Mouse (Mus musculus) cerebral cortex, adult 2 months (tissue): Measurements from ENCODE around the gene Zfp58.

ENCODE experiments used
- WGBS: fragments of 180-500 bp; shearing (Covaris S2); methylation state at CpG from one replicate; pipeline ENCODE4 v1.1.7; 2018; 5-methylcytosine and 5-hydroxymethylcytosine counted together

Zfp58 gene

DNA sequence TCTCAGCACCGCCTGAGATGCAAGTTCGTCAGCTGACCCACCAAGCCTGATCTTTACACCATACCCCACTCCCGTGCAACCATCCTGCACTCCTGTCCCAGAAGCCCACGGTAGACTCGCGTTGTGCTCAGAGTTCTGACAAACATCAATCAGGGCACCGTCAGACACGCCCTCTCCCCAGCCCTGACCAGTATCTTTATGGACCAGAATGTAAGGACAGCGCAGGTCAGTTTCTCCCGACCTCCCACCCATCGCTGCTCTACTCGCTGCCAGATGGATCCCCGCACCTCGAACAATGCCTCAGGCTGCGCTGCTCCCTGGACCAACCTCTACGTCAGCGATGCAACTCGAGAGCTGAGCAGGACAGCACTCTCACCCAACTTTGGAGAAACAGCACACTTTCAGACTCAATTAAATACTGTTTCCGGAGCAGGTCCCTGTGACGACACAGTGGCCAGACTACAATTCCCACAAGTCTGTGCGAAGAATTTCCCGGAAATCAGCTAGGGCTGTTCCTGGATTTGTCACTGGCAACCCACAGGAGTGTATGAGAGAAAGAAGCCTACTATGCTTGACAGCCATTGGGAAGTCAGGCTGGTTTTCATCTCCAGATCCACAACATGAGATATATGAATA lies at the start of gene Zfp58:
TSS of gene Zfp58 (minus strand) at position 472 of the 636 bp plus-strand sequence.
- under 1% methylated on average over 22 of the region's 22 CpGs for WGBS

DNA sequence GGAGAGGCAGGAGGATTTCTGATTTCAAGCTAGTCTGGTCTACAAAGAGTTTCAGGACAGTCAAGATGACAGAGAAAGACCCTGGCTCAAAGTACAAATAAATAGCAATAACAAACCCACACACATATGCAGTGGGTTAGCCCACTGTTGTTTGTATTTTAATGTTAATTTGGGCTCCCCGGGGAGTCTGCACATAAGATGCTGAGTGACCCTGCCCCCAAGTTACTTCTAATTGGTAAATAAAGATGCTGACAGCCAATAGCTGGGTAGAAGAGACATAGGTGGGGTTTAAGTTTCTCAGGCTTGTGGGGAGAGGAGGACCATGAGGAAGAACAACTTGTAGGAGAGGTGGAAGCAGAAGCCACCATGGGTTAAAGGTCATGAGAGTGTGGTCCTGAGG lies 45.6 kb upstream of the Zfp58 start:
- 81% methylated on average over 1 of the region's 1 CpGs for WGBS

DNA sequence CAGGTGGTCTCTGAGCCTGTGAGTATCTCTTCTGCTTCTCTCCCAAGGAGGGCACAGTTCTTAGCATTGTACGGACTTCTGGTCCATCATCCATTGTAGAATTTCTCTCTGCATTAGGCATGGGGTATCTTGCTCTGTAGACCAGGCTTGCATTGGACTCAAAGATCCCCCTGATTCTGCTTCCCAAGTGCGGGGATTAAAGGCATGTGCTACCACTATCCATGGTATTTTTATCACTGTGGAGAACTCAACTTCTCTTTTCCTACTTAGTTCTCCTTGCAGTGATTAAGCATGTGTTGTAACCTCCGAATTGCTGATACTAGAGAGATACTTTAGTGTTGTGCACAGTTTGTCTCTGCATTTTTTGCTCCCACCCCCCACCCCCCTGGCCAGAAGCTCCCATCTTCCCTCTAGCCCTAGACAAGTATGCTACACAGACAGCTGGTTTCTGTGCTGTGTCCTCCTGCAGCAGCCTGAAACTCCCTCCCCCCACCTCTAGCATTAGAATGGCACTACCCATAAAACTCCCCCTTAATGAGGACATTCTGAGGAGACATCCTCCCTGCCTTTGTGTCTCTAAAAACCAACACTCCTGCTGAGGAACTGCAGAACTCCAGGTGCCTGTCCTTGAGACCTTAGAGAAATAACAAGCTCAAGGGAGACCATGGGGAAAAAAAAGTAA lies 26.8 kb upstream of the Zfp58 start:
- WGBS, result 77% methylated on average over 3 of the region's 3 CpGs

DNA sequence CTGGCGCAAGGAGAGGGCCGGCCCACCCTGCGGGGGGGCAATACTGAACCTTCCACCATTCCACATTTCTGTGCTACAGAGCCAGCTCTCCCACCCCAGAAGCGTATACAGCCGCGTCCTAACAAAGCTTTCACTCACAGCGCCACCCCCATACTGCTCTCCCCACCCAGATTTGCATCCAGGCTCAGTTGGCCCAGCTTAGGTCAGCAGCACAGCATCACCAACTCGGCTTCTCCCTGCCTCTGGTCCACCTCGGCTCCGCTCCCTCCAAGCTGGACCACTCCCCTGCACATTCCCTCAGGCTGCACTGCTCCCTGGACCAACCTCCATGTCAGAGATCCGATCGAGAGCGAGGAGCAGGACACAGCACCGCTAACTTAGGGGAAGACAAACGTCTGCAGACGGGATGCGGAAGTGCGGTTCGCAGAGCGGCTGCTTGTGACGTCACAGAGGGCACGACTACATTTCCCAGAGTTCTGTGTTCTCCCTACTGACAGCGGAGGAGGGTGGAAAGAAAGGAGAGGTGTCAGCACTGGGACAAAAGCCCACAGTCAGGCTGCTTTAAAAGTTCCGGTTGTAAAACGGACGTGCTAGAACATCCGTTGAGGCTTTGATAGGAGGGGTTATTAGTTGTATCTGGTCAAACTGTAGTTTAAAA lies 25.5 kb upstream of the Zfp58 start, which contains the start of the genes Gm26965 and Zfp87:
TSS of gene Gm26965 (minus strand) at position 399 of the 658 bp plus-strand sequence.
TSS of gene Zfp87 (minus strand) at position 425 of the 658 bp plus-strand sequence.
- WGBS, result under 1% methylated on average over 27 of the region's 27 CpGs

DNA sequence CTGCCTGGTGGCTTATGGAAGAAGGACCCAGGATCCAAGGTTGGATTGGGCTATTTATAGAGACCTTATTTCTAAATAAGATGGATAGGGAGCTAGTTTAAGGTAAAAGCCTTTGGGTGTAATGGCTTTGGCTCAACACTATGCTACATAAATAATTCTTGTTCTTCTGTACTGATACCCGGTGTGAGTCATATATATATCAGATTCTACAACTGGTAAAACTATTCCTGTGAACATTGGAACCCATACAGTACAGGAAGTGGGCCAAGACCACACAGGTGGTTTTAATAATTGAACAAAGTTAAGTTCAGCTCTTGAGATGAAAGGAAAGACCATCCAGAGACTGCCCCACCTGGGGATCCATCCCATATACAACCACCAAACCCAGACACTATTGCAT lies 553 bp upstream of the Zfp58 start:
- WGBS, result 65% methylated on average over 1 of the region's 1 CpGs

DNA sequence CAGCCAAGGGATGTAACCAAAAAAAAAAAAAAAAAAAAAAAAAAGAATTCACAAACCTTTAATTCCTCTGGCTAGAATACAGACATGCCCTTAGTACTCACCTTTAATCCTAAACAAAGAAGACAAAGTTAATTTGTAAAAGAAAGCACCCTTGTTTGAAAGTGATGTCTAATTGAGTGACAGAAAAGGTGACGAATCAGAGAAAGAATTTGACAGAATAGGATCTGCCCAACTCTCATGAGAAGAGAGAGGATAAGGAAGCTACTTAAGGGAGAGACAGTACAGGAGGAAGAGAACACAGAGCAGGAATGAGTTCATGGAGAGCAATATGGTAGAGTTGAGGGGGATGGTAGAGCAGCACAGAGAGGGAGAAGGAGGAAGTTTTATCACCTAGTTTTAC lies 4.7 kb downstream of the Zfp58 start:
- 98% methylated on average over 1 of the region's 1 CpGs for WGBS

DNA sequence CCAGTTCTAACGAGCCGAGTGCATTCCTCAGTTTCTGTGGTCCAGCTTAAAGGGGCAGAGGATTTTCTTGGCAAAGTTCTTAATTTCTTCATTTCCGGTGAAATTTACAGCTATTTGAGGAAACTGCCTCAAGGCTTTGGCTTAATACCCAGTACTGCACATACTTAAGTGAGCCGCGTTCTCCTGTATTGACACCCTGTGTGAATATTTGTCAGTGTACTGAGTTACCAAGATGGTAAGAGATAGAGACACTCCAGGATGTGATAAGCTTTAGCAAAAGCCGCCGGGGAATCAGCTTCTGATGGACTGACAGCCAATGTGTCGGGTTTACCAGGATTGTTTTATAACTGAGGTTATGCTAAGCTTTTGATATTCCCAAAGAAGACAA lies 15.9 kb downstream of the Zfp58 start:
- WGBS, result 20% methylated on average over 8 of the region's 8 CpGs

DNA sequence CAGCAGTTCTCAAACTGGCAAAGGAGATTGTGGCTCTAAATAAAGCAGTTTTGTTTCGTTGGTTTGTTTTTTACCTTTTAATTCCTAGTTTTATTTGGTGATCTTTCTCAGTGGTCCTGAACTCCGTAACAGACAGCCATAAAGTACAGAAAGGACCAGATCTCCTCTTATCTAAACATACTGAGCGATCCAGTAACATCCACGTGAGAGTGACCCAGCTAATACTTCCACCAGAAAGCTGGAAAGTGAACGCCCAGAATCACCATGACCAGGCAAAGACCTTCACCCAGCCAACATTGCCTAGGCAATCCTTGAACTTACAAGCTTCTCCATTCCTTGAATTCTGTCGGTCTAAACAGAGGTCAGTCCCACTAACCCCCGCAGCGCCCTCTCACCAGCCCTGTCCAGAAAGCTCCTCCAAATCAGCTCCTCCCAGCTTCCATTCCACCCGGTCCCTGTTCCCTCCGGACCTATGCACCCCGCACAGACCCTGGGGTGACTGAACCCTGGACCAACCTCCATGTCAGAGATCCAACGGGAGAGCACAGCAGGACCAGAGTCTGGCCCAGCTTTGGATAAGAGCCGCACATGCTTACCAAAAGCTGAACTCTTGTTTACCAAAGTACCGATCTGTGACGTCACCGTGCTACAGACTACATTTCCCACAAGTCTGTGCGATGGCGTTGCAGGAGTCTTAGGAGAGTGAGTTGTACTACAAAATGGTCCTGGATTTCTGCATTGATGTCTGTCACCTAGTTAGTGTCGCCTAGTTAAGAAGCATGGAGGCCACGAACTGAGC lies 16.5 kb downstream of the Zfp58 start, which contains the start of gene Zfp874b:
TSS of gene Zfp874b (minus strand) at position 634 of the 799 bp plus-strand sequence.
- under 1% methylated on average over 20 of the region's 20 CpGs for WGBS

DNA sequence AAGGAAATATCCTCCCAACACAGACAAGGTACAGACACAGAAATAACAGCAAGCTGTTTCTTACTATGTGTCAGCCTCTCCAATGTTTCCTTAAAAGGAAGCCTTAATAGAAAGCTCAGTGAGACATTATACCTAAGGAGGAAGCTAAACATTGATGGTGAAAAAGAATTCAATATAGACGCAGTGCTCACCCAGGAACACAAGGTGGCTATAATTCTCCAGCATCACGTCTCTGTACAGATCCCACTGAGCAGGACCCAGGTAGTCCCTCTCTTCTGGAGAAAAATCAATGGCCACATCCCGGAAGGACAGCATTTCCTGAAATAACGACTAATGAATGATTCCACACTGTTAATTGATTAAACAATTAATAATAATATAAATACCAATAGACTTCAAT lies 18.8 kb downstream of the Zfp58 start:
- WGBS, result 60% methylated on average over 4 of the region's 4 CpGs

DNA sequence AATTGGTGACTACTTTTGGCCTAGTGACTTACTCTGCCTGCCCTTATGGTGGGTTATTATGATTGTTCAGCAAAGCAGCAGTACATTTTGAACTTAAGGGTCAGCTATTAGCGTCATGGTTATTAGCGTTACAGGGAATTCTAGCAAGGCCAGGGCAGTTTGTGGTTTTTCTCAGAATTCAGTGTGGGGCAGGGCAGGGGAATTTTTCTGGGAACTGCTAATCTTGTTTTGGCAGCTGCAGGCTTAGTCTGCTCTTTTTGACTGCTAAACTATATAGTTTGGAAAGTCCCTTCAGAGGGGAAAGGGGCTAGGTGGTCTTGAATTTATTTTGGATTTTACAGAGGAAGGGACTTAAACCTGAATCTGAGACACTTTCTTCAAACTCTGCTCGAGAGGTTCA lies 31.1 kb downstream of the Zfp58 start:
- WGBS, result 90% methylated on average over 3 of the region's 3 CpGs

DNA sequence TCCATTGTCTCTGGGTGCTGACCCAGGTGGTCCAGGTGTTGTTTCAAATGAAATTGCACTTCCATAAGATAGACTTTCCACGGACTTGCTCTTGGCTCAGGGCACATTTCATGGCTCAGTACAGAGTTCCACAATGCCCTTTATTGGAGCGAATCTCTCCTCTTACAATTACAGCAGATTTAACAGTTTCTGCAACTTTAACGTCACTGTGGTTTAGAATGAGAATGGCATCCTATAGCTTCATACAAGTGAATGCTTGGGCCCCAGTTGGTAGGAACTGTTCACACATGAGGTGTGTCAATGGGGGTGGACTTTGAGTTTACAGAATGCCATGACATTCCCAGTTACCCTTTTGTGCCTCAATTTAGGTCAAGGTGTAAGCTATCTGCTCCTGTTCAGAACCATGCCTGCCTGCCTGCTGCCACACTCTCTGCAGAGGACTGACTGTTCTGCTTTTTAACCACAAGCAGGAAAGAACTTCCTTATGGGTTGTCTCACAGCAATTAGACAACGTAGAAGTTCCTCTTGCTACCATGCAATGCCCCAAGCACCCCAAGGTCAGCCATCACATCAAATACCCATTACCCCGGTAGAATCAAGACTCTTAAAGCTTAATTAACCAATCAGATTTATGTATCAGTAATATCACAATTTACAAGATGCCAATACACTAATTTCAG lies 36.7 kb downstream of the Zfp58 start:
- 89% methylated on average over 3 of the region's 5 CpGs for WGBS

DNA sequence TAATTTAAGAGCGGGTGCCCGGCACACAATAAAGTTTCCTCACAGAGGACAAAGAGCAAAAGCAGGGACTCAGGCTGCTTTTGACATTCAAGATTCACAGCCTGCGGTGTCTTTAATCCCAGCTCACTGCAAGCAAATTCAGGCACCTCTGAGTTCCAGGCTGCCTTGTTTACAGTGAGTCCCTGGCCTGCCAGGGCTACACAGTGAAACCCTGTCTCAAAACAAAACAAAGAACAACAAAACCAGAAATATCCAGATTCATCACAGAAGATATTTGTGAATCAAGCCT lies 48.4 kb downstream of the Zfp58 start:
- 5% methylated on average over 3 of the region's 3 CpGs for WGBS

DNA sequence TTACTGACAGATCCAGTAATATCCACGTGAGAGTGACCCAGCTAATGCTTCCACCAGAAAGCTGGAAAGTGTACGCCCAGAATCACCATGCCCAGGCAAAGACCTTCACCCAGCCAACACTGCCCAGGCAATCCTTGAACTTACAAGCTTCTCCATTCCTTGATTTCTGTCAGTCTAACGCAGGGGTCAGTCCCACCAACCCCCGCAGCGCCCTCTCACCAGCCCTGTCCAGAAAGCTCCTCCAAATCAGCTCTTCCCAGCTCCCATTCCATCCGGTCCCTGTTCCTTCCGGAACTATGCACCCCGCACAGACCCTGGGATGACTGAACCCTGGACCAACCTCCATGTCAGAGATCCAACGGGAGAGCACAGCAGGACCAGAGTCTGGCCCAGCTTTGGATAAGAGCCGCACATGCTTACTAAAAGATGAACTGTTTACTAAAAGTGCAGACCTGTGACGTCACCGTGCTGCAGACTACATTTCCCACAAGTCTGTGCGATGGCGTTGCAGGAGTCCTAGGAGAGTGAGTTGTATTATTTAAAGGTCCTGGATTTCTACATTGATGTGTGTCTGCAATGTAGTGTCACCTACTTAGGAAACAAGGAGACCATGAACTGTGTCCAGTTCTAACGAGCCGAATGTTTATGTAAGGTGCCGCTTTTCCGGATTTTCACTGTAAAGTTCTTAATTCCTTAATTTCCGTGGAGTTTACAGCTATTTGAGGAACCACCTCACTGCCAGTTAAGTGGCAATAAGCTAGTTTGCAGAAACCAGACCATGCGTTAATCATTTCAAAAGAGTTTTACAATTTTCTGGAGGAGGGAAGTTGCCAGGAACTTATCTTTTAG lies 49.0 kb downstream of the Zfp58 start, which contains the start of gene Zfp874a:
TSS of gene Zfp874a (minus strand) at position 453 of the 849 bp plus-strand sequence.
- WGBS, result 2% methylated on average over 20 of the region's 20 CpGs
